Mouse (Mus musculus): Measurements from ENCODE around the gene Il17re.

DNA sequence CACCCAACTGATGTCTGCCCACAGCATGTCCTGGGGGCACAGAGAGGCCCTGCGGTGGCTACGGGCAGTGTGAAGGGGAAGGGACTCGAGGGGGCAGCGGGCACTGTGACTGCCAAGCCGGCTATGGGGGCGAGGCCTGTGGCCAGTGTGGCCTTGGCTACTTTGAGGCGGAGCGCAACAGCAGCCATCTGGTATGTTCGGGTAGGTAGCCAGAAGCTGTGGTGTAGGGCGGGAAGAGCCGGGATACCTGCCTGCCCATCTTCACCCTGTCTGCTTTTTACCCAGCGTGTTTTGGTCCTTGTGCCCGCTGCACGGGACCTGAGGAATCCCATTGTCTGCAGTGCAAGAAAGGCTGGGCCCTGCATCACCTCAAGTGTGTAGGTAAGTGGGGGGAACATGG is 31.1 kb downstream of the Il17re start:
- no peak for TF ChIP-seq CTCF (IDR thresholded peaks at IDR 0.05; ENCODE audit: control insufficient read depth, insufficient read depth, insufficient read length)
- no peak for TF ChIP-seq MYOG (IDR thresholded peaks at IDR 0.05; ENCODE audit: control insufficient read depth, extremely low read depth, insufficient read length)
- no peak for TF ChIP-seq MYOD1 (IDR thresholded peaks at IDR 0.05; ENCODE audit: control insufficient read depth, insufficient read length, low read depth)
- TF ChIP-seq USF1 (IDR thresholded peaks at IDR 0.05; ENCODE audit: low read depth), result no peak
- TF ChIP-seq MAX (IDR thresholded peaks at IDR 0.05), result no peak
- TF ChIP-seq FOSL1 (IDR thresholded peaks at IDR 0.05; ENCODE audit: insufficient read depth, low read length, poor library complexity, severe bottlenecking), result no peak
